Mouse (Mus musculus): ENCODE data around the gene Fxyd2. TPM values are rescaled to one million over a fixed set of nuclear protein-coding genes. Genes with fewer than 3 reads are reported as not detected.
A peak's percentile ranks its signal among the peaks of the same experiment; 100 is the strongest.

The Fxyd2 gene
- polyA plus RNA-seq, 1 experiment from 2014 or later = 0.61 TPM

GRCm38 (mm10) chr9:45411111-45411510, 11.6 kb downstream of the Fxyd2 start:
- no peak overlapping the region for H3K4me3 ChIP-seq (replicated peaks)
- no peaks in the 10 kb centered on the region for H3K36me3 ChIP-seq
- no peak for ATAC-seq (ENCODE audit: low read depth)
- 67% methylated on average over 3 of the region's 3 CpGs for WGBS (ENCODE audit: insufficient replicate concordance)
- H3K4me1 ChIP-seq (replicated peaks) = no peaks in the 10 kb centered on the region; the same call in 1 of the 2 replicates
- H3K9me3 ChIP-seq (replicated peaks) = no peaks in the 10 kb centered on the region
- peaks cover 9% of the 10 kb centered on the region; the same call in 1 of the 2 replicates for H3K27me3 ChIP-seq
- H3K4me2 ChIP-seq = no peak overlapping the region
- no peak overlapping the region for H3K9ac ChIP-seq
- no peak for DNase-seq
- no peak overlapping the region for H3K27ac ChIP-seq

GRCm38 (mm10) chr9:45411803-45412202, 12.3 kb downstream of the Fxyd2 start:
- Histone ChIP-seq H3K27me3 (peaks cover 9% of the 10 kb centered on the region; the same call in 1 of the 2 replicates), H3K4me3 (replicated peaks) (no peak overlapping the region), H3K9me3 (replicated peaks) (no peaks in the 10 kb centered on the region), H3K27ac (no peak overlapping the region), H3K9ac (no peak overlapping the region), H3K4me1 (replicated peaks) (no peaks in the 10 kb centered on the region; the same call in 1 of the 2 replicates), H3K4me2 (0 out of 2 replicates have a peak overlapping the region, but pooled peaks have one; percentile 17), H3K36me3 (no peaks in the 10 kb centered on the region)
- WGBS (ENCODE audit: insufficient replicate concordance) = 18% methylated on average over 7 of the region's 7 CpGs
- DNase-seq (no peak), ATAC-seq (ENCODE audit: low read depth) (no peak)

GRCm38 (mm10) chr9:45412287-45412686, 12.8 kb downstream of the Fxyd2 start:
- Histone ChIP-seq H3K9ac (no peak overlapping the region), H3K36me3 (no peaks in the 10 kb centered on the region), H3K9me3 (replicated peaks) (no peaks in the 10 kb centered on the region), H3K27me3 (peaks cover 9% of the 10 kb centered on the region; the same call in 1 of the 2 replicates), H3K4me2 (0 out of 2 replicates have a peak overlapping the region, but pooled peaks have one; percentile 17), H3K4me3 (replicated peaks) (no peak overlapping the region), H3K27ac (no peak overlapping the region), H3K4me1 (replicated peaks) (peaks cover 3% of the 10 kb centered on the region; the same call in 1 of the 2 replicates)
- ATAC-seq (ENCODE audit: low read depth) (no peak), DNase-seq (peak; percentile 38)
- WGBS (ENCODE audit: insufficient replicate concordance) = 8% methylated on average over 10 of the region's 10 CpGs

GRCm38 (mm10) chr9:45412700-45413477, 13.4 kb downstream of the Fxyd2 start:
- no peak overlapping the region for H3K9ac ChIP-seq
- DNase-seq = no peak
- WGBS (ENCODE audit: insufficient replicate concordance) = 63% methylated on average over 4 of the region's 4 CpGs

GRCm38 (mm10) chr9:45413478-45414140, 14.1 kb downstream of the Fxyd2 start:
- Histone ChIP-seq H3K27ac (no peak overlapping the region), H3K36me3 (no peaks in the 10 kb centered on the region), H3K4me2 (no peak overlapping the region), H3K4me3 (replicated peaks) (no peak overlapping the region), H3K27me3 (peaks cover 9% of the 10 kb centered on the region; the same call in 1 of the 2 replicates), H3K4me1 (replicated peaks) (peaks cover 3% of the 10 kb centered on the region; the same call in 1 of the 2 replicates), H3K9ac (no peak overlapping the region), H3K9me3 (replicated peaks) (no peaks in the 10 kb centered on the region)
- 38% methylated on average over 5 of the region's 5 CpGs for WGBS (ENCODE audit: insufficient replicate concordance)
- no peak for DNase-seq
- no peak for ATAC-seq (ENCODE audit: low read depth)

More at GRCm38 (mm10) chr9:45412700-45413477, 13.4 kb downstream of the Fxyd2 start:
- Histone ChIP-seq H3K4me3 (replicated peaks) (no peak overlapping the region), H3K27me3 (peaks cover 9% of the 10 kb centered on the region; the same call in 1 of the 2 replicates), H3K36me3 (no peaks in the 10 kb centered on the region), H3K9me3 (replicated peaks) (no peaks in the 10 kb centered on the region), H3K4me2 (no peak overlapping the region), H3K27ac (no peak overlapping the region), H3K4me1 (replicated peaks) (peaks cover 3% of the 10 kb centered on the region; the same call in 1 of the 2 replicates)
- no peak for ATAC-seq (ENCODE audit: low read depth)

- no peak overlapping the region for H3K4me3 ChIP-seq (replicated peaks)
- no peak for DNase-seq
- H3K27ac ChIP-seq = no peak overlapping the region
- no peaks in the 10 kb centered on the region for H3K9me3 ChIP-seq (replicated peaks)
- H3K27me3 ChIP-seq = no peaks in the 10 kb centered on the region
- H3K4me2 ChIP-seq = no peak overlapping the region
- 40% methylated on average over 4 of the region's 4 CpGs for WGBS (ENCODE audit: insufficient replicate concordance)
- H3K36me3 ChIP-seq = no peaks in the 10 kb centered on the region
- ATAC-seq (ENCODE audit: low read depth) = no peak
- peaks cover 3% of the 10 kb centered on the region; the same call in 1 of the 2 replicates for H3K4me1 ChIP-seq (replicated peaks)
- H3K9ac ChIP-seq = no peak overlapping the region
Measured at GRCm38 (mm10) chr9:45415912-45416311, 16.4 kb downstream of the Fxyd2 start.

GRCm38 (mm10) chr9:45417245-45417644, 17.8 kb downstream of the Fxyd2 start:
- H3K9ac ChIP-seq = no peak overlapping the region
- H3K27ac ChIP-seq = no peak overlapping the region
- DNase-seq (no peak), ATAC-seq (ENCODE audit: low read depth) (no peak)
- peak overlapping the region; percentile 43 for H3K4me2 ChIP-seq
- H3K9me3 ChIP-seq (replicated peaks) = no peaks in the 10 kb centered on the region
- H3K4me3 ChIP-seq (replicated peaks) = peak overlapping the region; percentile 29
- 0 out of 2 replicates have a peak, but pooled peaks cover 3% of the 10 kb centered on the region for H3K4me1 ChIP-seq (replicated peaks)
- WGBS (ENCODE audit: insufficient replicate concordance) = 9% methylated on average over 8 of the region's 8 CpGs
- H3K27me3 ChIP-seq = no peaks in the 10 kb centered on the region
- no peaks in the 10 kb centered on the region for H3K36me3 ChIP-seq

GRCm38 (mm10) chr9:45418252-45418651, 18.8 kb downstream of the Fxyd2 start:
- no peak for ATAC-seq (ENCODE audit: low read depth)
- Histone ChIP-seq H3K36me3 (no peaks in the 10 kb centered on the region), H3K9me3 (replicated peaks) (no peaks in the 10 kb centered on the region), H3K4me3 (replicated peaks) (no peak overlapping the region), H3K9ac (no peak overlapping the region), H3K4me2 (no peak overlapping the region), H3K27ac (no peak overlapping the region), H3K27me3 (no peaks in the 10 kb centered on the region), H3K4me1 (replicated peaks) (0 out of 2 replicates have a peak, but pooled peaks cover 3% of the 10 kb centered on the region)
- WGBS (ENCODE audit: insufficient replicate concordance) = 56% methylated on average over 8 of the region's 8 CpGs
- DNase-seq = no peak

- Histone ChIP-seq H3K27me3 (peaks cover 4% of the 10 kb centered on the region; the same call in 1 of the 2 replicates), H3K9me3 (replicated peaks) (no peaks in the 10 kb centered on the region), H3K27ac (no peak overlapping the region), H3K9ac (no peak overlapping the region), H3K4me1 (replicated peaks) (0 out of 2 replicates have a peak, but pooled peaks cover 3% of the 10 kb centered on the region), H3K36me3 (no peaks in the 10 kb centered on the region), H3K4me3 (replicated peaks) (no peak overlapping the region), H3K4me2 (no peak overlapping the region)
- no peak for ATAC-seq (ENCODE audit: low read depth)
- 48% methylated on average over 8 of the region's 8 CpGs for WGBS (ENCODE audit: insufficient replicate concordance)
- DNase-seq = no peak
Measured at GRCm38 (mm10) chr9:45421209-45421608, 21.7 kb downstream of the Fxyd2 start.

- ATAC-seq (ENCODE audit: low read depth) (no peak), DNase-seq (no peak)
- no peak overlapping the region for H3K9ac ChIP-seq
- no peak overlapping the region for H3K27ac ChIP-seq
- no peak overlapping the region for H3K4me3 ChIP-seq (replicated peaks)
- WGBS (ENCODE audit: insufficient replicate concordance) = 60% methylated on average over 7 of the region's 7 CpGs
- no peaks in the 10 kb centered on the region for H3K36me3 ChIP-seq
- H3K9me3 ChIP-seq (replicated peaks) = no peaks in the 10 kb centered on the region
- H3K4me2 ChIP-seq = no peak overlapping the region
- H3K27me3 ChIP-seq = peaks cover 18% of the 10 kb centered on the region; the same call in 1 of the 2 replicates
- H3K4me1 ChIP-seq (replicated peaks) = no peaks in the 10 kb centered on the region
Measured at GRCm38 (mm10) chr9:45422761-45423298, 23.4 kb downstream of the Fxyd2 start.

- ATAC-seq (ENCODE audit: low read depth) = no peak
- no peaks in the 10 kb centered on the region for H3K9me3 ChIP-seq (replicated peaks)
- no peak within 1 kb of the TSS for H3K9ac ChIP-seq
- 63% methylated on average over 4 of the region's 4 CpGs for WGBS (ENCODE audit: insufficient replicate concordance)
- no peaks in the 10 kb centered on the region; the same call in 1 of the 2 replicates for H3K4me1 ChIP-seq (replicated peaks)
- no peak within 1 kb of the TSS for H3K27ac ChIP-seq
- peaks cover 48% of the 10 kb centered on the region for H3K27me3 ChIP-seq
- no peak within 1 kb of the TSS for H3K4me2 ChIP-seq
- H3K36me3 ChIP-seq = no peaks in the 10 kb centered on the region
- H3K4me3 ChIP-seq (replicated peaks) = no peak within 1 kb of the TSS
- DNase-seq = no peak
Measured at GRCm38 (mm10) chr9:45426456-45426855, 27.0 kb downstream of the Fxyd2 start, which contains the start of gene Dscaml1. Gene Dscaml1, plus strand, starts transcription at chr9:45426628.

Measured in liver, embryonic 13.5 days (tissue).